Mouse (Mus musculus): ENCODE results near the gene Crybb1. TPM values are rescaled to one million over a fixed set of nuclear protein-coding genes. Genes with fewer than 3 reads are reported as not detected.

The Crybb1 gene
- 0.18 and 0.51 TPM in 2 replicates for polyA plus RNA-seq (2012)

GRCm38 (mm10) chr5:112255426-112255825 is at the start of gene Crybb1:
Gene Crybb1 (plus strand): TSS chr5:112255815.
- TF ChIP-seq GATA1 (IDR thresholded peaks at IDR 0.05; ENCODE audit: low read length), result no peak

GRCm38 (mm10) chr5:112206543-112207255 is 48.9 kb upstream of the Crybb1 start:
- no peak for TF ChIP-seq GATA1 (IDR thresholded peaks at IDR 0.05; ENCODE audit: low read length)

- TF ChIP-seq GATA1 (IDR thresholded peaks at IDR 0.05; ENCODE audit: low read length), result no peak
Measured at GRCm38 (mm10) chr5:112208321-112208720, 47.3 kb upstream of the Crybb1 start.

- TF ChIP-seq GATA1 (IDR thresholded peaks at IDR 0.05; ENCODE audit: low read length), result no peak
Measured at GRCm38 (mm10) chr5:112210104-112210503, 45.5 kb upstream of the Crybb1 start.

GRCm38 (mm10) chr5:112211911-112212310 is 43.7 kb upstream of the Crybb1 start:
- no peak for TF ChIP-seq GATA1 (IDR thresholded peaks at IDR 0.05; ENCODE audit: low read length)

- TF ChIP-seq GATA1 (IDR thresholded peaks at IDR 0.05; ENCODE audit: low read length), result no peak
Measured at GRCm38 (mm10) chr5:112212711-112213264, 42.8 kb upstream of the Crybb1 start.

- TF ChIP-seq GATA1 (IDR thresholded peaks at IDR 0.05; ENCODE audit: low read length), result no peak
Measured at GRCm38 (mm10) chr5:112213331-112214240, 42.0 kb upstream of the Crybb1 start.

- TF ChIP-seq GATA1 (IDR thresholded peaks at IDR 0.05; ENCODE audit: low read length), result no peak
Measured at GRCm38 (mm10) chr5:112214419-112214818, 41.2 kb upstream of the Crybb1 start.

- TF ChIP-seq GATA1 (IDR thresholded peaks at IDR 0.05; ENCODE audit: low read length), result no peak
Measured at GRCm38 (mm10) chr5:112215291-112215751, 40.3 kb upstream of the Crybb1 start.

- TF ChIP-seq GATA1 (IDR thresholded peaks at IDR 0.05; ENCODE audit: low read length), result no peak
Measured at GRCm38 (mm10) chr5:112215801-112216251, 39.8 kb upstream of the Crybb1 start.

- TF ChIP-seq GATA1 (IDR thresholded peaks at IDR 0.05; ENCODE audit: low read length), result no peak
Measured at GRCm38 (mm10) chr5:112216335-112216734, 39.3 kb upstream of the Crybb1 start.

GRCm38 (mm10) chr5:112217031-112217430 is 38.6 kb upstream of the Crybb1 start:
- no peak for TF ChIP-seq GATA1 (IDR thresholded peaks at IDR 0.05; ENCODE audit: low read length)

GRCm38 (mm10) chr5:112218679-112219078 is 36.9 kb upstream of the Crybb1 start:
- no peak for TF ChIP-seq GATA1 (IDR thresholded peaks at IDR 0.05; ENCODE audit: low read length)

GRCm38 (mm10) chr5:112219398-112219797 is 36.2 kb upstream of the Crybb1 start:
- TF ChIP-seq GATA1 (IDR thresholded peaks at IDR 0.05; ENCODE audit: low read length), result no peak

GRCm38 (mm10) chr5:112220203-112220602 is 35.4 kb upstream of the Crybb1 start:
- TF ChIP-seq GATA1 (IDR thresholded peaks at IDR 0.05; ENCODE audit: low read length), result no peak

GRCm38 (mm10) chr5:112225591-112225990 is 30.0 kb upstream of the Crybb1 start:
- no peak for TF ChIP-seq GATA1 (IDR thresholded peaks at IDR 0.05; ENCODE audit: low read length)
